In genomic region chr17:17414206-17414605, GRCm38 (mm10) we compare ENCODE assay signal across 28 mouse cellular contexts. TPM values are rescaled to one million over a fixed set of nuclear protein-coding genes. Genes with fewer than 3 reads are reported as not detected.
"Had no signal": no experiment of that assay in that cellular context is flagged by ENCODE, and none has a peak within 500 bp of the region (broad histone marks: within the 10 kb centered on the region; RNA-seq: fewer than 3 reads in every experiment).

No protein-coding gene starts in this region.

- H3K27me3 ChIP-seq: embryonic facial prominence, embryonic 12.5 days; embryonic facial prominence, embryonic 13.5 days; embryonic facial prominence, embryonic 15.5 days; forebrain, embryonic 12.5 days; forebrain, embryonic 13.5 days; forebrain, embryonic 15.5 days had no signal

- H3K4me2 ChIP-seq: embryonic facial prominence, embryonic 12.5 days; embryonic facial prominence, embryonic 13.5 days; embryonic facial prominence, embryonic 15.5 days; forebrain, embryonic 12.5 days; forebrain, embryonic 13.5 days; forebrain, embryonic 15.5 days had no signal

- H3K36me3 ChIP-seq: embryonic facial prominence, embryonic 12.5 days; embryonic facial prominence, embryonic 13.5 days; embryonic facial prominence, embryonic 15.5 days; forebrain, embryonic 15.5 days had no signal

- H3K27ac ChIP-seq: embryonic facial prominence, embryonic 10.5 days; embryonic facial prominence, embryonic 12.5 days; embryonic facial prominence, embryonic 13.5 days; embryonic facial prominence, embryonic 15.5 days; forebrain, embryonic 10.5 days; forebrain, embryonic 12.5 days; forebrain, embryonic 13.5 days; forebrain, embryonic 15.5 days; gastrocnemius, adult 2 months; heart, adult 2 months had no signal

- DNase-seq: cerebellum, adult 9-10 months; cerebellum, adult 9-11 months; cerebellum, postnatal 10 days; cerebellum, postnatal 14 days; cerebellum, postnatal 25 days; cerebellum, postnatal 36 days; embryo, embryonic 11 days; forebrain, postnatal 0 days; gastrocnemius, adult 2 months; gastrocnemius, postnatal 10 days; gastrocnemius, postnatal 14 days; gastrocnemius, postnatal 25 days; gastrocnemius, postnatal 36 days; heart, adult 11 months; heart, adult 2 months had no signal

- H3K9me3 ChIP-seq: embryonic facial prominence, embryonic 12.5 days; embryonic facial prominence, embryonic 13.5 days; embryonic facial prominence, embryonic 15.5 days; forebrain, embryonic 12.5 days; forebrain, embryonic 13.5 days; forebrain, embryonic 15.5 days had no signal

- ATAC-seq: forebrain, embryonic 13.5 days; forebrain, embryonic 14.5 days; forebrain, embryonic 15.5 days; forebrain, embryonic 16.5 days; forebrain, postnatal 0 days had no signal

- H3K4me3 ChIP-seq: embryonic facial prominence, embryonic 10.5 days; embryonic facial prominence, embryonic 12.5 days; embryonic facial prominence, embryonic 13.5 days; embryonic facial prominence, embryonic 15.5 days; erythroblast, embryonic 14.5 days; forebrain, embryonic 10.5 days; forebrain, embryonic 12.5 days; forebrain, embryonic 13.5 days; forebrain, embryonic 15.5 days; gastrocnemius, adult 2 months; heart, adult 2 months had no signal

- H3K9ac ChIP-seq: embryonic facial prominence, embryonic 12.5 days; embryonic facial prominence, embryonic 13.5 days; embryonic facial prominence, embryonic 15.5 days; forebrain, embryonic 12.5 days; forebrain, embryonic 13.5 days; forebrain, embryonic 15.5 days; forebrain, postnatal 0 days had no signal

RNA-seq across cellular contexts. Expression of gene Lix1, which starts 11.7 kb away (rescaled TPM):
- total RNA-seq: common myeloid progenitor, adult 5-6 weeks; granulocyte monocyte progenitor cell, adult 5-6 weeks had no signal
- polyA plus RNA-seq: erythroblast, embryonic 14.5 days had no signal
